Mouse (Mus musculus) CH12.LX (cell line): ENCODE measurements around the gene Znhit2. TPM values are rescaled to one million over a fixed set of nuclear protein-coding genes. Genes with fewer than 3 reads are reported as not detected.

Experiments
- DNase-seq: peaks from one replicate; pipeline ENCODE4 v3.0.0-alpha.2; 2013; ENCODE audit errors: extremely low read depth
- H3K27ac ChIP-seq: 2 replicates; pipeline ENCODE4 v1.5.1; 2012; ENCODE audit warnings: low read depth, mild to moderate bottlenecking, control low read depth, moderate library complexity; ENCODE audit not compliant: insufficient read depth
- H3K27me3 ChIP-seq: replicated peaks from 2 replicates; pipeline ENCODE3; 2012; ENCODE audit warnings: inconsistent platforms
- H3K36me3 ChIP-seq, 2 experiments: replicated peaks in 1 of 2; 2 replicates each; pipeline versions ENCODE3 to v1.6.1; 2012; ENCODE audit warnings: inconsistent platforms in 1 of 2, low read length in 1 of 2, mild to moderate bottlenecking in 1 of 2, mixed read lengths in 1 of 2, moderate library complexity in 1 of 2; ENCODE audit not compliant: control insufficient read depth in 1 of 2, insufficient read depth in 1 of 2
- H3K4me1 ChIP-seq, 2 experiments: 2 replicates each; pipeline ENCODE4 v1.6.1; 2012; ENCODE audit warnings: inconsistent platforms in 1 of 2, moderate library complexity in 1 of 2; ENCODE audit not compliant: insufficient read depth in 2 of 2, control insufficient read depth in 1 of 2
- H3K4me2 ChIP-seq: 2 replicates; pipeline ENCODE4 v1.6.1; 2012; ENCODE audit warnings: low read depth, mild to moderate bottlenecking, control low read depth; ENCODE audit not compliant: poor library complexity, insufficient read depth, severe bottlenecking
- H3K4me3 ChIP-seq, 3 experiments: fragments of 150-350 bp in 1 of 3; sonication (generic) in 1 of 3; replicated peaks in 1 of 3; 2 replicates each; pipeline versions ENCODE3 to v1.5.1; 2011 to 2012; ENCODE audit warnings: low read depth in 2 of 3, low read length in 2 of 3, mild to moderate bottlenecking in 2 of 3, moderate library complexity in 2 of 3, control low read depth in 1 of 3, improper control_type of control experiment in 1 of 3, inconsistent platforms in 1 of 3, mixed read lengths in 1 of 3; ENCODE audit not compliant: poor library complexity in 1 of 3
- H3K79me2 ChIP-seq: replicated peaks from 2 replicates; pipeline ENCODE4 v1.6.1; 2012; ENCODE audit warnings: mild to moderate bottlenecking, moderate library complexity; ENCODE audit not compliant: control insufficient read depth, poor library complexity, insufficient read depth, severe bottlenecking; ENCODE audit errors: extremely low read depth
- H3K9ac ChIP-seq: 2 replicates; pipeline ENCODE4 v1.6.1; 2012; ENCODE audit warnings: low read depth, mild to moderate bottlenecking, control low read depth, moderate library complexity; ENCODE audit not compliant: insufficient read depth
- H3K9me3 ChIP-seq: replicated peaks from 2 replicates; pipeline ENCODE3; 2012; ENCODE audit warnings: low read length, inconsistent platforms, mixed read lengths
- BHLHE40 ChIP-seq: IDR thresholded peaks from 2 replicates; pipeline ENCODE4 v1.6.1; 2011; ENCODE audit warnings: mild to moderate bottlenecking, low read depth, low read length, improper control_type of control experiment
- CHD1 ChIP-seq: IDR thresholded peaks from 2 replicates; pipeline ENCODE4 v1.6.1; 2012; ENCODE audit warnings: low read depth, low read length, improper control_type of control experiment, inconsistent platforms
- E2F4 ChIP-seq: IDR thresholded peaks from 2 replicates; pipeline ENCODE4 v1.6.1; 2011; ENCODE audit warnings: low read depth, low read length, improper control_type of control experiment; ENCODE audit not compliant: insufficient replicate concordance
- ELF1 ChIP-seq: IDR thresholded peaks from 2 replicates; pipeline ENCODE4 v1.6.1; 2014; ENCODE audit warnings: low read depth, mild to moderate bottlenecking, inconsistent platforms, low read length, improper control_type of control experiment
- GABPA ChIP-seq: IDR thresholded peaks from 2 replicates; pipeline ENCODE4 v1.6.1; 2012; ENCODE audit warnings: low read depth, low read length, improper control_type of control experiment, inconsistent platforms; ENCODE audit not compliant: insufficient replicate concordance
- HCFC1 ChIP-seq: IDR thresholded peaks from 2 replicates; pipeline ENCODE4 v1.6.1; 2012; ENCODE audit warnings: low read depth, mild to moderate bottlenecking, inconsistent platforms, low read length, improper control_type of control experiment
- JUND ChIP-seq: conservative IDR thresholded peaks from 2 replicates; pipeline ENCODE4 v1.6.1; 2011; ENCODE audit warnings: low read depth, low read length, improper control_type of control experiment
- KAT2A ChIP-seq: IDR thresholded peaks from 2 replicates; pipeline ENCODE4 v1.6.1; 2012; ENCODE audit warnings: low read length, improper control_type of control experiment, inconsistent platforms; ENCODE audit not compliant: insufficient replicate concordance
- MAX ChIP-seq: IDR thresholded peaks from 2 replicates; pipeline ENCODE4 v1.6.1; 2011; ENCODE audit warnings: low read length, improper control_type of control experiment
- MXI1 ChIP-seq: IDR thresholded peaks from 2 replicates; pipeline ENCODE4 v1.6.1; 2011; ENCODE audit warnings: mild to moderate bottlenecking, low read depth, low read length, improper control_type of control experiment
- MYC ChIP-seq: IDR thresholded peaks from 2 replicates; pipeline ENCODE4 v1.6.1; 2011; ENCODE audit warnings: low read depth, mild to moderate bottlenecking, improper control_type of control experiment, low read length
- PAX5 ChIP-seq: IDR thresholded peaks from 2 replicates; pipeline ENCODE4 v1.6.1; 2012; ENCODE audit warnings: low read length, inconsistent platforms, mixed read lengths
- POLR2A ChIP-seq: IDR thresholded peaks from 2 replicates; pipeline ENCODE4 v1.6.1; 2011; ENCODE audit warnings: low read depth, mild to moderate bottlenecking, improper control_type of control experiment, low read length
- POLR2AphosphoS2 ChIP-seq: IDR thresholded peaks from 2 replicates; pipeline ENCODE4 v1.6.1; 2011; ENCODE audit warnings: low read depth, low read length, improper control_type of control experiment
- SIN3A ChIP-seq: IDR thresholded peaks from 2 replicates; pipeline ENCODE4 v1.6.1; 2012; ENCODE audit warnings: low read length, improper control_type of control experiment, inconsistent platforms
- SMC3 ChIP-seq: IDR thresholded peaks from 2 replicates; pipeline ENCODE4 v1.6.1; 2011; ENCODE audit warnings: low read depth, low read length, improper control_type of control experiment
- TBP ChIP-seq: conservative IDR thresholded peaks from 2 replicates; pipeline ENCODE4 v1.6.1; 2011; ENCODE audit warnings: low read depth, low read length, improper control_type of control experiment
- TCF12 ChIP-seq: IDR thresholded peaks from 2 replicates; pipeline ENCODE4 v1.6.1; 2014; ENCODE audit warnings: low read depth, mild to moderate bottlenecking, inconsistent platforms, low read length, improper control_type of control experiment
- USF2 ChIP-seq: conservative IDR thresholded peaks from 2 replicates; pipeline ENCODE4 v1.6.1; 2011; ENCODE audit warnings: low read depth, low read length, improper control_type of control experiment
- dilution Hi-C: fragments of 300-500 bp; cut with MboI; formaldehyde crosslinking; loops from 2 replicates; pipeline ENCODE4 v1.14.3; 2020; ENCODE audit warnings: low sequenced_read_pairs; ENCODE audit not compliant: extremely low pct_unique_long_range_greater_than_20kb, extremely low pct_ligation_motif_present
- in situ Hi-C: fragments of 300-500 bp; cut with MboI; formaldehyde crosslinking; loops from 3 replicates; pipeline ENCODE4 v1.14.3; 2019; ENCODE audit warnings: low sequenced_read_pairs, low pct_ligation_motif_present, low pct_unique_long_range_greater_than_20kb, mixed read lengths
- polyA plus RNA-seq: library from polyadenylated mRNA; unstranded; fragments of >175 nt; gene quantifications from 2 replicates; pipeline ENCODE4 v1.2.1, GENCODE M21; 2012; ENCODE audit warnings: low read depth; ENCODE audit not compliant: insufficient read length
- total RNA-seq, 2 experiments: library from RNA; depleted of rRNA; stranded (reverse); fragments of 300-350 nt in 1 of 2; fragments of >200 nt in 1 of 2; gene quantifications; 2 replicates each; pipeline ENCODE4 v1.2.3; 2012 to 2014

Gene Znhit2
- total and polyA plus RNA-seq, 3 experiments, result 20.1 to 29.2 (median 22.6) TPM

DNA sequence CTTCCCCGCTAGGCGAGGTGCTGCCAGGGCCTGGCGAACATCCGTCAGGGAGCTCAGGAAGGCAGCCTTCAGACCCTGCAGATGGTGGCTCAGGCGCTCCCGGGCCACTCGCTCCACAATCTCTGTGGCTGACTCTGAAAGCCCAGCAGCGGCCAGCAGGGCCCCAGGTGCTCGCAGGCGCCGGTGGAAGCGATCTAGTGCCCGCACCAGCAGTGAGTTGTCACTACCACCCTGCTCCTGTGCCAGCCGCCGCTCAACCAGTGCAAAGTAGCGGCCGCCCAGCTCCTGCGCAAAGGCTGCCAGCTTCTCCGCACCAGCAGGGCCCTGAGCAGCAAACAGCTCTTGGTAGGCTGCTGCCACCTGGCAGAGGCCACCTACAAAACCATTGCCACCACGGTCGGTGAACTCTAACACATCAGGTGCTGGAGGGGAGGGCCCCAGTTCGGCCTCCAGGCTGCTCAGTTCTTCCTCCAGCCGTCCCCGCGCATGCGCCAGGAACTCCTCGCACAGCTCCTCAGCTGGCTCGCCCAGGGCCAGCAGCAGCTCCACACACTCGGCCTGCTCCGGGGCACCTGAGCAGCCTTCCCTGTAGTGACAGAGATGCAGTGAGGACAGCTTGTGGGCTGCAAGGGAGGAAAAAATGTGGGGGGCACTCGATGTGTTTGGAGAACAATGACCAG, 9.7 kb downstream of the Znhit2 start:
- in situ Hi-C loops, result no loop called here
- no peak overlapping the region for H3K4me2 ChIP-seq
- no peak overlapping the region for H3K27ac ChIP-seq
- H3K9ac ChIP-seq, result no peak overlapping the region
- peaks cover 11% of the 10 kb centered on the region for H3K79me2 ChIP-seq
- H3K4me1 ChIP-seq, result peaks cover 8 to 33% of the 10 kb centered on the region in 2 experiments
- DNase-seq, result no peak
- dilution Hi-C loops, result no loop called here
- peaks cover 48 to 73% of the 10 kb centered on the region in 2 experiments for H3K36me3 ChIP-seq
- H3K4me3 ChIP-seq, result no peak overlapping the region
- no peaks in the 10 kb centered on the region for H3K9me3 ChIP-seq
- no peak for TF ChIP-seq SMC3
- TF ChIP-seq MXI1, result no peak
- TF ChIP-seq MYC, result no peak
- TF ChIP-seq TCF12, result no peak
- TF ChIP-seq USF2, result no peak
- TF ChIP-seq JUND, result no peak
- TF ChIP-seq CHD1, result no peak
- no peak for TF ChIP-seq ELF1
- no peaks in the 10 kb centered on the region for H3K27me3 ChIP-seq

DNA sequence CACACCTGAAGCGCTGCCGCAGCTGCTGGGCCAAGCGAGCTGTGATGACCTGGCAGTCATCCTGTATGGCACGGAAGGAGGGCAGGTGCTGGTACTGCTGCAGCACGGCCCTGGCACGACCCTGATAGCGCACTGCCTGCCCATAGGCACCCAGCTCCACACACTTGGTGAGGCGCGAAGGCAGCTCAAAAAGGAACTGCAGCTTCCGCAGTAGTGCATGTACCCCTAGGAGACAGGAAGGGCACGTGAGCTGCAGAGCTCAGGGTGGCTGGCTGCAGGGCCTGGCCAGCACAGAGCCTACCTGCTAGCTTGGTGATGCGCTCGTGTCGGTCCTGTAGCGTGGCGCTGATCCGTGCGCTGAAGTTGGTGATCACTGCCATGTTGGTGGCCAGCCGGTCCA, 10.3 kb downstream of the Znhit2 start:
- no peak overlapping the region for H3K27ac ChIP-seq

DNA sequence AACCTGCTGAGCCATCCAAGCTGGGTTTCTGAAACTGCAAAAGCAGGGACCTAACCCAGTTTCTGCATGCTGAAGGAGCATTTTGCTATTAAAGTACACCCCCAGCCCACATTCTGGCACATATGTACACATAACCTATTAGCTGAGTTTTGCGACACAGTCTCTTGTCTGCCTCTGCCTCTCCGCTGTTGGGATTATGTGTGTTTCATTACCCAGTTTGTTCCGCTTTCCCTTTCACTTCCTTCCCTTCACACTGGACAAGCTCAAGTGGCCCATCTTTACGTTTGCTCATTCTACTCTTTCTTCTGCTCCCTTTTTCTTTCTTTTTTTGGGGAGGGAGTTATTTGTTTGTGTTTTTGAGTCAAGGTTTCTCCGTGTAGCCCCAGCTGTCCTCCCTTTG, 12.9 kb downstream of the Znhit2 start:
- in situ Hi-C loops (no loop called here), dilution Hi-C loops (no loop called here)
- H3K27ac ChIP-seq, result no peak overlapping the region

More for the DNA sequence above, 10.3 kb downstream of the Znhit2 start:
- H3K4me3 ChIP-seq, result no peak overlapping the region
- no peaks in the 10 kb centered on the region for H3K27me3 ChIP-seq
- no peak for TF ChIP-seq POLR2A
- no peak for TF ChIP-seq GABPA
- no peak for TF ChIP-seq TCF12
- TF ChIP-seq SMC3, result no peak
- TF ChIP-seq BHLHE40, result no peak
- TF ChIP-seq KAT2A, result no peak
- no peak for TF ChIP-seq JUND
- no peak for TF ChIP-seq HCFC1
- TF ChIP-seq CHD1, result no peak
- no peak for TF ChIP-seq TBP
- TF ChIP-seq PAX5, result no peak
- TF ChIP-seq SIN3A, result no peak
- TF ChIP-seq E2F4, result no peak
- no peak for TF ChIP-seq MAX
- H3K36me3 ChIP-seq, result peaks cover 48 to 73% of the 10 kb centered on the region in 2 experiments
- H3K9ac ChIP-seq, result no peak overlapping the region
- no peaks in the 10 kb centered on the region for H3K9me3 ChIP-seq
- dilution Hi-C loops (no loop called here), in situ Hi-C loops (no loop called here)
- peaks cover 17% of the 10 kb centered on the region for H3K79me2 ChIP-seq
- H3K4me2 ChIP-seq, result no peak overlapping the region
- DNase-seq, result no peak
- peaks cover 9 to 37% of the 10 kb centered on the region in 2 experiments for H3K4me1 ChIP-seq

More for the DNA sequence above, 12.9 kb downstream of the Znhit2 start:
- peaks cover 43 to 64% of the 10 kb centered on the region in 2 experiments for H3K36me3 ChIP-seq
- no peaks in the 10 kb centered on the region for H3K27me3 ChIP-seq
- DNase-seq, result no peak
- TF ChIP-seq POLR2AphosphoS2 (no peak), MXI1 (no peak)
- TF ChIP-seq, all 38 proteins: peak for 0
- peaks cover 20% of the 10 kb centered on the region for H3K79me2 ChIP-seq
- H3K4me3 ChIP-seq, result no peak overlapping the region
- H3K4me1 ChIP-seq, result peaks cover 3 to 26% of the 10 kb centered on the region in 2 experiments
- no peak overlapping the region for H3K4me2 ChIP-seq
- H3K9ac ChIP-seq, result no peak overlapping the region
- no peaks in the 10 kb centered on the region for H3K9me3 ChIP-seq
